Mouse (Mus musculus): ENCODE measurements at regions not wholly inside any gene's neighbourhood (a gene's known extent, or its start where the extent isn't known, plus 50 kb on each side); places are given as distances from the start of the nearest gene placed in this dataset.

GRCm38 (mm10) chr16:54120356-54120755, 1177.4 kb downstream of the Zpld1 start:
- DNase-seq (ENCODE audit: low read depth): no peak

- DNase-seq (ENCODE audit: low read depth): no peak
Measured at GRCm38 (mm10) chr16:54098696-54099095, 1199.1 kb downstream of the Zpld1 start.

- DNase-seq (ENCODE audit: low read depth): no peak
Measured at GRCm38 (mm10) chr16:54092206-54092605, 1205.6 kb downstream of the Zpld1 start.

GRCm38 (mm10) chr16:54091061-54091765, 1206.6 kb downstream of the Zpld1 start:
- DNase-seq (ENCODE audit: low read depth): no peak

DNA sequence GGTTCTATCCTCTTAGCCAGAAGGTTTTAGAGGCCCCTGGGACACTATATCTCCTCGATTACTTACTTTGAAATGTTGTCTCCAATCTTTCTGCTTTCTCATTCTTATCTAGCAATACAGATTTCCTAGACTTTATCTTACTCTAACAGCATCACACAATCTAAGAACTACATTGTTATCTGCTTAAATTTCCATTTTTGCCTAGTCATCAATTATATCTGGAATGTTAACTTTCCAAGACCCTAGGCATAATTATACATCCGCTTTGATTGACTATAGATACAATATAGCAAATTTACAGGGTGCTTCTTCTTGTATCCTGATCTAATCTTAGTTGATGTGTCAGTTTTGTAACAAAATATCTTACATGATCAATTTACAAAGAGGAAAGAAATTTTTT, 1217.3 kb downstream of the Zpld1 start:
- peak; percentile 14 for DNase-seq (ENCODE audit: low read depth)

GRCm38 (mm10) chr16:54047836-54048235, 1250.0 kb downstream of the Zpld1 start:
- DNase-seq (ENCODE audit: low read depth): no peak

DNA sequence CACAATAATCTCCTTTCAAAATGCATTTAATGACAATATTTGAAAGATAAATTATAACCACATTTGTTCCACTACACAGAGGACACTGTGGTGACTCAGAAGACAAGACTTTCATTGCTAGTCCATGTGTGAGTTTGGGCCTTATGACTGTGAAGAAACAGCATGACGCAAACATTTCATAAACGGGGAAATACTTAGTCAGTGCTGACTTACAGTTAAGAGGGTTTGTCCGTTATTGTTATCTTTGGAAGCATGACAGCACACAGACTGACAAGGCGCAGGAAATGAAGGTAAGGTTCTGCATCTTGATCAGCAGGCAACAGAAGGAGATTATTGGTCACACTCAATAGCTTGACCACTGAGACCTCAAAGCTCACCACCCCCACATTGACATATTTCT, 1255.8 kb downstream of the Zpld1 start:
- DNase-seq (ENCODE audit: low read depth): peak; percentile 99

GRCm38 (mm10) chr16:54016319-54016718, 1281.5 kb downstream of the Zpld1 start:
- peak; percentile 75 for DNase-seq (ENCODE audit: low read depth)

GRCm38 (mm10) chr16:53973711-53974110, 1324.1 kb downstream of the Zpld1 start:
- DNase-seq (ENCODE audit: low read depth): peak; percentile 77

DNA sequence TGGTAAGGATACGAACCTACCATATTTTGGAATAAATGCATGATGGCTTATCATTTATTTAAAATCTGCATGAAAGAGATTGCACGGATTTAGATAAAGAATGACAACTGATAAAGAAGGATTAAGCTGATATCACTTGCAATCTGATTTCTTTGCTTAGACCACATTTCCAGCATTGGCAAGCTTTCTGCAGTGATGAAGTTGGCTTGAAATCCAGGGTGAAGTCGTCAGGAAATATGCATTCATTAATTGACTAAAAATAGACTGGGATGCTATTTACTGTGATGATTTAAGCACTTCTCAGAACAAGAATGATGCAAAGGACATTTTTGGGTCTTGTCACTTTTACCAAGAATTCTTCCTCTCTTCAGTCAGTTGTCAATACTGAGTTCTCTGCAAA, 1341.1 kb downstream of the Zpld1 start:
- no peak for DNase-seq (ENCODE audit: low read depth)

DNA sequence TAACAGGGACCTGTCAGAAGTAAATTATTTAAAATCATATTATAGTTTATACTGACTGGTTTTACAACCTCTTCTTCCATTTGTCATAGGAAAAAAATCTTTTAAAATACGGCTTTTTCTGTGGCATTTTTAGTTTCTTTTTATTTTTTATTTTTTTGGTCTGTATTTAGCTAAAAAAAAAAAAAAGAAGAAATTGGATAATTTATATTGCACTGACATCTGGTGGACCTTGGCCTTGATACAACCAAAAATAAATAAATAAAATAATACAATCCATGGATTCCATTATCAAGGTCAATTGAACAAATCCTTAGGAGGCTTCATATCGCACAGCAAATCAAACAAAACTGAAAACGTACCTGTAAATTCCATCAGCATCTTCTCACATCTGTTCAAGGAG, 1352.5 kb downstream of the Zpld1 start:
- peak; percentile 34 for DNase-seq (ENCODE audit: low read depth)

DNA sequence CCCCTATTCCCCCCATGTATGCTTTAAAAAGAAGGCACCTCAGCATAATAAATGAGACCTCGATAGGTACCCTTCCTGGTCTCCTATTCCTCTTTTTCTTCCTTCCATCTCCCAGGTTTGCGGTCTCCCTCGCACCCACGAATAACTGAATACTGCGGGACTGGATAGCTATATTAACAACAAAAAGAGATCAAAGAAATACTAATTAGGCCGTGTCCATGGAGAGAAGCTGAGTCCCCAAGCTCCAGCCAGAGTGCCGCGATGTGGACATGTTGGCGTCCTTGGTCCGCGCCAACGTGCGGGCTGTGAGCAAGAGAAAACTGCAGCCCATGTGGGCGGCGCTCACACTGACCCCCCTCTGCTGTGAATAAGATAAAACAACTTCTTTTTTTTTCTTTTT, 1382.0 kb downstream of the Zpld1 start:
- no peak for DNase-seq (ENCODE audit: low read depth)

DNA sequence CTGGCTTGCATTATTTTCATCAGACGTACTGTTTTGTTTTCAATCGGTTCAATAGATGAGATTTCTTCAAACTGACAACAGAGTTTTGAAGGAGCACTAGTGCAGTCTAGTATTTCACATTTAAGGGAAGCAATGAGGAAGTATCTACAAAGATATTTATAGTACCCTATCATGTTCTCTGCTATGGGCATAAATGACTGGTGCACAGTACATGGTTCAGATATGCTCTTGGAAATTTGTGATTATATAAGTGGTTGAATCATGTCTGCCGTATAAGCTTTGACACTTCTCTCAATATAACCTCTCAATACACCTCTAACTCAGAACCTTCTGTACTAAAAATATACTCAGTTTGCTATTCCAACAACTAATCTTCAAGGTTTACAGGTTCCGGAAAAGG, 1390.7 kb downstream of the Zpld1 start:
- DNase-seq (ENCODE audit: low read depth): no peak

- DNase-seq (ENCODE audit: low read depth): peak; percentile 96
Measured at GRCm38 (mm10) chr16:53903795-53904194, 1394.0 kb downstream of the Zpld1 start.

GRCm38 (mm10) chr16:53867342-53867741, 1413.5 kb upstream of the Alcam start:
- peak; percentile 93 for DNase-seq (ENCODE audit: low read depth)

DNA sequence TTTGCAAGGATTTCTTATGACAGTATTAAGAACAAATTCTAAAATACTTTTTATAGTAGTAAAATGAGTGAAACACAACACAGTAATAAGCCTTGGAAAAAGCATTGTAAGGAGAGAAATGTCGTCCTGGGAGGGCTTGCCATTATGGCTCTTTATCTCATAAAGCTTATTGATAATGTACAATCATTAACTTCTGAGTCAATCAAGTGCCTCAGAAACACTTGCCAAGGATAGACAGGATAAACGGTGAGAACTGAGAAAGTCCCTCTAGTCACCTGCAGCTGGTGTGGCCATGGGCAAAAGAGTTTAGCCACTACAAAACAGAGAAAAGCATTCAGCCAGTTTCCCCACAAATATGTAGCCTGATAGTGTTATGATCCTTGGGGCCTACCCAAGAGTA, 1386.8 kb upstream of the Alcam start:
- DNase-seq (ENCODE audit: low read depth): no peak

Measured in 416B (cell line).